Mouse (Mus musculus): ENCODE measurements around the gene Safb2.

DNA sequence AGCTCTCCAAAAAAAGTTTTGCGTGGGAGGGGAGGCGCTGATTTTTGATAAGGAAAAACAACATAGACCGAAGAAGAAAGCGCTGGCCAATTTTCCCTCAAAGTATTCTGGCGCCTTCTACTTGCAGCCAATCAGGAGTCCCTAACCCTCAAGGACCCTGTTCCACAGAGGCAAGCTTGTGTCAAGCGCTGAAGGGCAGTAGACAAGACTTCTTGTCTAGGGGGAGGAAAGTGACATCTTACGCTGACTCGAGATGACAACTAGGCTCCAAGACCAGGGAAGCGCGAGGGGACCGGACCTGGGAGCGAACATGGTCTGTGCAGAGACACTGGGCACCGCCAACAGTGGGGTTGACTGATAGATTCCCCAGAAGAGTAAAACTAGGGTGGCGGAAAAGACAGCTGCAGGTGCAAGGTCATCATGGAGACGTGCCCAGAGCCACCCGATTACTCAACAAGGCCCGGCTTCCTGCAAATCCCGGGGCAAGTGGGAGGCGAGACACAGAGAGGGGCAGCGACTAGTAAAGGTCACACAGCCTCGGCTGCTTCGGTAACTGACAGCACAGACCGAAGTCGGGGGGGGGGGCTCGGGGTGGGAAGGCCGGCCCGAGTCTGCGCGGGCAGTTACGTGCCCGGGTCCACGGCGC is 651 bp downstream of the Safb2 start:
- no peak for TF ChIP-seq POLR2A (IDR thresholded peaks at IDR 0.05; ENCODE audit: low read depth, low read length)
- TF ChIP-seq CTCF (conservative IDR thresholded peaks at IDR 0.05; ENCODE audit: insufficient read depth, insufficient read length, low read depth, low read length), result no peak

Measured in kidney, adult 2 months (tissue).